Mouse (Mus musculus) kidney, postnatal 14 days (tissue): Measurements from ENCODE around the gene Timp1.

Experiments
- DNase-seq: peaks from one replicate; pipeline ENCODE4 v3.0.0; 2022; ENCODE audit warnings: mixed read lengths

The Timp1 gene

DNA sequence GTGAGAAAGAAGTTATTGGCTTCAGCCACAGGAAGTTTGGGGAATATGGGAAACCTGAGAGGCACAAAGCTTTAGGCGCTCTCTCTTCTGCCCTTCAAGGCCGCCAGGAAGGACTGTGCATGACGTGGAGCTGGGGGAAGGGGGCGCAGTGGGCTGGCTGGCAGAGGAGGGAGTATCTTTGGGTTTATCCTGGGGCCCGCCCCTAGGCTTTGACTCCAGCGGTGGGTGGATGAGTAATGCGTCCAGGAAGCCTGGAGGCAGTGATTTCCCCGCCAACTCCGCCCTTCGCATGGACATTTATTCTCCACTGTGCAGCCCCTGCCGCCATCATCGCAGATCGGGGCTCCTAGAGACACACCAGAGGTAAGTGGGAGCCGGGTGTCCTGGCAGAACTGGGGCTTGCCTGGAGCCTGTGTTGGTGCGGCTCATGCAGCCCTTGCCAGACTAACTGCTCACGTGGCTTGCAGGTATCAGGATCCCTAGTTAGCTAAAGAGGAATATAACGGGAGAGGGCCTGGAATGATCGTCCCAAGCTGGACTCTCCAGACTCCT is at the start of gene Timp1:
TSS of gene Timp1 (plus strand) at position 205 of the 552 bp plus-strand sequence.
- DNase-seq, result peak; percentile 42

DNA sequence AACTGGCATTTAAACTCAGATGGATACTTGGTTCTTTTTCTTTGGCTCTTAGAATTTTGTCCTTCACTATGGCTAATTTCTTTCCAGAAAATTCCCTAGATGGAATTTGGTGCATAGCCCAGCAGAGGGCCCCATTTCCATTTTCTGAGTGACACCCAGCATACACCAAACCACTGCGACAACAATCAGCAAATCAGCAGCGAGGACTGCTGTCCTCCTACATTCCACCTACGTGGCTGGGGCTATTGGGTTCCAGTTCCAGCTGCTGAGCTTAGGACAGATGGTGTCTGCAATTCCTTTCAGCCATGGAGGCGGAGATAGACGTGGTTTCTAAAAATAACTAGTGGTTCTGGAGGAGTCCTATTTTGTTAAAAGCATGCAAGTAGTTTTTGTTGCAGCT is 41.0 kb upstream of the Timp1 start:
- peak; percentile 71 for DNase-seq

DNA sequence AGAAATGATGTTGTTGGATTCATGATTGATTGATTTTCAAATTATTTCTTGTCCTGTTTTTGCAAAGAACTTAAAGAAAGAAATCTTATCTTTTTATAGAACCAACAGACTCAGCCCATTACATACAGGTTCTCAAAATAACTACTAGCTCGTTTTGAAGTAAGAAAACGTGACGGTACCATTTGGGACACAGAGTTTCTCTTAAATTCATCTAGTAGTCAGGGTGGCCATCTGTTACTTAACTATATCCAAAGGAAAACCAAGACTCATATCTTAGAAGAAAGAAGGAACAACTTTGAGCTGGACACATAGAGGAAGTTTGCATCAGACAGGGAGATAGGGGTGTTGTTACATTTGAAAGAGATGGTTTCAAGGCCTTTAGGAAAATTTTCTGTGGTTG is 22.7 kb upstream of the Timp1 start:
- no peak for DNase-seq

DNA sequence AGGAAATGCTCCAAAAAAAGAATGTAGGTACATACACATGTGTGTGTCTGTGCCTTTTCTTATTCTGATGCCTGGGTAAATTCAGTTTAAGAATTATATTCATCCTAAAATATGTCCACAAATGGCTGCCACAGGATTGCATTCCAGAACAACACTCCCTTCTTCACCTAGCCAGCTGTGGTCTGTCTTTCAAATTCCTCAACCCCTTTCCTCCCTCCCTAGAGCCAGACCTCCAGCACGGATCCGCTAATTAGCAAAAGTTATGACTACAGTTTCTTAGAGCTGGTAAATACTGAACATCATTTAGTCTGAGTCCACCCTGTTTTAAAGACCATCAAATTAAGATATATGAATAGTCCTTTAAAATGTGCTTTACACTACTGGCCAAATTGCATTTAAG is 22.1 kb upstream of the Timp1 start:
- no peak for DNase-seq

DNA sequence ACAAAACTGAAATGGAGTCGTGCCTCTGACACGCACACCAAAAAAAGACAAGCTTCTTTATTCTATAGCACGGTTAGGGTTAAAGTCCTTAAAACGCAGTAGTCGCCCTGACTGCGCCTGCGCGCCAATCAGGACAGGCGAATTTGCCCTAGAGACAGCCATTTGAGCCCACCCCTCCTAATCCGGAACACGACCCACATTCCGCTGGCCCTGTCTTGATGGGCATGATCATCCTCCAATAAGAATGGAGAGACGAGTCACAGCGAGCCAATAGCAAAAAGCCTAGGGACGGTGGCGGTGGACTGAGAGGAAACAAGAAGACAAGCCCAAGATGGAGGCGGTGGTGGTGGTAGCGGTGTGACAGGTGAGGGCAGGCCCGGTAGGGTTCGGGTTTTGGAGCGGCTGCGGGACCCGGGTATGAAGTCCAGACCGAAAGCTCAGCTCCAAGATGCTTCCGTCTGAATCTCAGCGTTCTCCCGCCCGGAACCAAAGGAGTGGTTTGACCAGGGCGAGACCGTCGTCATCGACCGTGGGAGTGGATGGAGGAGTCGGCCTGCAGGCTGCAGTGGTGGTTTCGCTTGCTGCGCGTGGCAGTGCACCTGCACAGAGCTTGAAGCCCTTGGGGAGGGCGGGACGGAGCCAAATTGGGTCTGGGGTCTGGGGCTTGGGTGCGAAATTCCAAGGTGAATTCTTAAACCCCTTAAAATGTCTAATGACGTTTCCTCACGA is 21.5 kb upstream of the Timp1 start:
- DNase-seq, result peak; percentile 94

DNA sequence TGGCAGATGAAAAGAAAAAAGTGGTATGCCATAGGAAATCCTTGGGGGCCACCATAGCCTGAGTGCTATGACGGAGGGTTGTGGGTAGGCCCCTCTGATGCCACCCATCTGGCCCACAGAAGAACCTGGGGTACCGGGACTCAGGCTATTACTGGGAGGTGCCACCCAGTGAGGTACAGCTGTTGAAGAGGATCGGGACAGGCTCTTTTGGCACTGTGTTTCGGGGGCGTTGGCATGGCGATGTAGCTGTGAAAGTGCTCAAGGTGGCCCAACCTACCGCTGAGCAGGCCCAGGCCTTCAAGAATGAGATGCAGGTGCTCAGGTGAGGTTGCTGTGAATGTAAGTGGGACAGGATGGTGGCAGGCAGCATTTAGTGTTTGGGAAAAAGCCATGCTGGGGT is 16.2 kb upstream of the Timp1 start:
- no peak for DNase-seq

DNA sequence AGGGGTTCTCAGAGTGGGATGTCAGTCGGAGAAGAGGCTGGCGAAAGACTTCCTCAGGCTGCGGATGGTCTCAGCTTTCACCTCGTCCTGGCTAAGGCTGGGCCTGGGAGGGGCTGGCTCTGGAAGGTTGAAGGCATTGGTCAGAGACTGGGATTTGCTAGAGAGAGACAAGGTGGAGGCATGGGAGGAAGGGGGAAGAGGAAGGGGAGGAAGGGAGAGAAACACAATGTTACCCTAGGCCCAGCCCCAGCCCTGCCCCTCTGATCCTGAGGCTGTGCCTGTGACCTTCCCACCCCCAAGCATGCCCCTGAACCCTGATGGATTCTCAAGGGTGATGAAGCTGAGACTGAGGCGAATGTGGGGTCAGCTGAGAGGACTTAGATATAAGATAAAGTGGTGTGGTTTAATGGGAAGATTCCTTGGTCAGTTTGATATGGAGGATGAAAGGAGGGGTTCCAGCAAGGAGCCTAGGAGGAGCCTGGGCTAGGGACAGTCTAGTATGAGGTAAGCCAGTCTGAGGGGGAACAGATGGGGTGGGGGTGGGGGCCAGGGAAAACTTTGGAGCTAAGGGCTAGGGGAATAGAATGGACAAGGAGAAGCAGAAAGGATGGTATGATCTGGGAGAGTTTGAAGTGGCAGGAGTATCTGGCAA is 8.4 kb upstream of the Timp1 start:
- DNase-seq, result no peak

DNA sequence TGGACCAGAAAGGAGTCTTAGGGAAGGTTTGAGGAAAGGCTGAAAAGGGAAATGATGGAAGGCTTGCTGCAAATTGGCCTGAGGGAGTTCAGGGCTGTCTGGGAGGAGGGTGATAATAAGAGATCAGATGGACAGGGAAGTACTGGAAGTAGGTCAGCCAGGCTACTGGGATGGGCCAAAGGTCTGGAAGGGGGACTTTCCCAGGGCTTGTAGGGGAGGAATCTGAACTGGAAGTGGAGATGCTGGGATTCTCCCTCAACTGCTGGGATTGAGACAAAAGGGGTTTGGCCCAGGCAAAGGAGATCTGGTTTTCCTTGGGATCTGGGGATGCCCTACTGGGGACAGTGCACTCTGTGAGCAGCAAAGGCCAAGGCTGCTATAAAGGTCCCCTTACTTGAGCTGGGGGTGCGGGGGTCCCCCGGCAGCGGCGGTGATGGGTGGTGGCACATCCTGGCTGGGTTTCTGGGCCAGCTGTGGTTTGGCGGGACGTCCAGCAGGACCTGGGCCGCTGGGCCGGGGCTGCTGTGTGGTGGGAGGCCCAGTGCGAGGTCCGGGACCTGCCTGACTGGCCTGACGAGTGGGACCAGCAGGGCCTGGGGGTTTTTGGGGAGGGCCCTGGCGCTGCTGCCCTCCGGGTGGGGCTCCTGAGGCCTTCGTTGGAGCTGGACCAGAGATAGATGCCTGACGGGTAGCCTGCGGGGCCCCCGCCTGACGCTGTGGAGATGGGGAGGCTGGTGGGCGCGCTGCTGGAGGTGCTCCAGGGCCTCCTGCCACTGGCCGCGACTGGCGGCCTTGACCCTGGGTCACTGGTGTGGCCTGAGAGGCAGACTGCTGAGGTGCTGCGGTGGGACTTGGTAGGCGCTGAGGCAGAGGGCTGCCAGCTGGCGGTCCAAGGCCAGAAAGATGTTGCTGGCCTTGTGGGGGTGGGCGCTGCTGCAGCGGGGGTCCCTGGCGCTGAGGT is 7.6 kb upstream of the Timp1 start:
- peak; percentile 3 for DNase-seq

DNA sequence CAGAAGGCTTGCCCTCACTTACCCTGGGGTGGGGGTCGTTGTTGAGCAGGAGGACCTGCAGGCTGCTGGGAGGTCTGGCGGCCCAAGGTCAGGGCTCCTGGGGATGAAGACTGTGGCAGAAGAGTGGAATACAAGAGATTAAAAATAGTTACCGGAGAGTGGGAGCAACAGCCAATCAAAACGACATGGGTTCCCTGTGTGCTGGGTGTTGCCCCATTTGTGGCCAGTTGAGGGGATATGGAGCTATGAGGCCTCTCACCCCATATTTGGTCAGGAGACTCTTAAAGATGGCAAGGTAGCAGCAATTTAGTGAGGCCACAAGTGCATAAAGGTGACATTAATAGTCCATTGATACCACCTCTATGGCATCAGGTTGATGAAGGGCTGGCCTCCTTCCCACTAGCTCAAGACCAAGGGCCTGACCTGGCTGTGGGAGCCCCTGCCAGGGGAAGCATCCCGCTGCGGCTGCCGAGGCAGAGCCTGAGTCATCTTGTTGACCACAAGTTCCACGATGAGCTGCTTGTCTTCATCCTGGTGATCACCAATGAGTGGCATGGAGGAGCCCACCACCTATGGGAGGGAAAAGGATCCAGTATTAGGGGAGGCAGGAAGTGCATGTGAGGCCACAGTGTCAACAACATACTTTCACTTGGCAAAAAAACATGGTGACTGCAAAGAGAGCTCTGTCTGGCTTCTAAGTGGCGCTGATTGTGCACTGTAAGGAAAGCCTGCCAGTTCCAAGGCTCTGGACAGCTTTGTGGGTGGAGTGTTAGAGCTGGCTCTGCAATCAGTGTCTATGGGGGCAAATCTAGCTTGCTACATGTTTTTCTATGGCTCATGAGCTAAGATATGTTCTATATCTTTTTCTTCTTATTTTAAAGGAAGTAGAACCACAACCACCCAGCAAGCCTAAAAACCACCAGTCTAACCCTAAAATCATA is 6.5 kb upstream of the Timp1 start:
- DNase-seq, result no peak

DNA sequence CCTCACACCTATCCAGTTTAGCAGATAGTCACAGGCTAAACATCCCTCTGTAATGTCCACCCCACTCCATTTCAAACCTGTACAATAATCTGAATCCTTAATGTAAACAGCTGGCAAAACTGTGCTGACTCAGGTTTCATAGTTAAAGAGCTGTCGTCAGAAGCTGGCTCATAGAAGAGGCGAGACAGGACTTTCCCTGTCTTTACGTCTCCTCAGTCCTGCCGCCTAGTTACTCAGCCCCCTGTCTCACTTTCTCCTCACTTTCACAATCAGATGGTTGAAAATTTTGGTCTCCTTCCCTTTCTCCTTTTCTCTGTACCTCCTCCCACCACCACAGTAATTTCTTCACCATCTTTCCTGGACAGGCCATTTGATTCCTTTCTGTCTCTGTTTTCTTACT is 1.9 kb upstream of the Timp1 start:
- no peak for DNase-seq

DNA sequence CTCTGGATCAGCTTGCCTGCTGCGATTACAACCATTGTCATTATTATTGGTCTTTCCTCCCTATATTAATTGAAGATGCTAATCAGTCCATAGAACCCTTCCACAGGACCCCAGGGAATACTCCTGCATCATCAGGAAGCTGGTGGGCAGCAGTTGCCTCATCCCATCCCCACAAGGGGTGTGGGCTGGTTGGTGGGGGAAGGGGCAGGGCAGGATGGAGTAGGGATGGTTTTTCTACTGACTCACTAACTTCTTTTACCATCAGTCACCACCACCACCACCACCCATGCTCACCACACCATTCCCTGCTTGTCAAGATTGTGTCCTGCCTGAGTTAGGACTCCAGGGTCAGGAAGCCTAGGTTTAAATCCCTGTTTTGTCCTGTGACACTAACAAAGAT is 763 bp upstream of the Timp1 start:
- no peak for DNase-seq

DNA sequence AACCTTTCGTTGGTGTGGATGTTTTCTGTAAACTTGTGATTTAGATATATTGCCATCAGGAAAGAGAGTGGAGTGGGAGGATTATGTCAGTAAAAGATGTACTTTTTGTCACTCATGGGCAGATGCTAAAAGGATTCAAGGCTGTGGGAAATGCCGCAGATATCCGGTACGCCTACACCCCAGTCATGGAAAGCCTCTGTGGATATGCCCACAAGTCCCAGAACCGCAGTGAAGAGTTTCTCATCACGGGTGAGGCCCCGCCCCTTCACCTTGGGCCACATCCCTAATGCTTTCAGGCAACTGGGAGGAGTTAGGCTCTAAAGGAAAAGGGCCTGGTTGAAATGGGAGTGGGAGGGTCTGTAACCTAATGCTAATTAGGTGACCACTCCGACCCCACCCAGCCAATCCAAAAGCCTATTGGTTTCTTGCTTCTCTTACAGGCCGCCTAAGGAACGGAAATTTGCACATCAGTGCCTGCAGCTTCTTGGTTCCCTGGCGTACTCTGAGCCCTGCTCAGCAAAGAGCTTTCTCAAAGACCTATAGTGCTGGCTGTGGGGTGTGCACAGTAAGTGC is 3.0 kb downstream of the Timp1 start:
- DNase-seq, result no peak

DNA sequence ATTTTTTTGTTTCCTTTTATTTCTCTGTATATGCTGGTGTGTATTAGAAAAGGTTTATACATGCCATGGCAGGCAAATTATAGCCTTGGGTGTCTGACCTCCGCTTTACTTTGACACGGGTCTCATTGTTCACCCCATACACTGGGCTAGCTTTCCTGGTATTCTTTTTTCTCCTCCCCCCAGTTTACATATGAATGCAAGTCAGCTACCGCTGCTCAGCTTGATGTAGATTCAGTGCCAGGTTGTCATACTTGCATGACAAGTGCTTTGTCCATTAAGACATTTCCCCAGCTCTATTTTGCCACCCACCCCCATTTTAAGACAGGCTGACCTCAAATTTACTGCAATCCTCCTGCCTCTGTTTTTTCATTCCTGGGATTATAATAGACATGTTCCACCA is 5.3 kb downstream of the Timp1 start:
- no peak for DNase-seq

DNA sequence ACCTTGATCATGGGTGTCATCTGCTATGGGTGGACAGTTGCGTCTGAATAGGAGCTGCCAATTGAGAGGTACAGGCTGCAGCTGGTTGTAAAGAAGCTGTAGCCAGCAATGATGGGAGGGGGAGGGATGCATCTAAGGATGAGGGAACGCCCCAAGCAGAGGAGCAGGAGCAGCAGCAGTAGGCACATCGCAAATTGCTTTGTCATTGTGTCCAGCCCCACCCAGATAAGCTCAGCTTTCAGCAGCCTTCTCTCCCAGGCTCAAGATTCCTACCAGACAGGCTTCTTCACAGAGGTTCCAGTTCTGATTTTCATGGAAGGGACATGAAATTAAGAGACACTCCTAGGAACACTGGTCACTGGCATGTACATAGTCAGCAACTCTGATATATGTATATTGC is 40.1 kb downstream of the Timp1 start:
- no peak for DNase-seq

DNA sequence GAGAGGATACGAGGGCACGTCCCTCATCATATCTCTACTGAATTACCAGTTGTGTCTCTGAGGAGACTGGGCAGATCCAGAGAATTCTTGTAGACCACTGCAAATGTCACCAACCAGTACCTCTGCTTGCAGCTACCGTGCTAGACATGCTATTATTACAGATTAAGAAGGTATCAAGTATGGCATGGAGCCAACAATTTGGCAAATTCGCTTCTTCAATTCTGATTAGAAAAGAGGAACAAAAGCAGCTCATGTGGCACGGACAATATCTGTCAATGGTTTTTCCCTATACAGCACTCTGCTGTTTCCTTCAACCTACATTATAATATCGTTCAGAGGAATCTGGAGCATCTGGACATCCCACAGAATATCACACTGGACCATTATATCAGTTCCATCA is 43.8 kb downstream of the Timp1 start:
- DNase-seq, result no peak

DNA sequence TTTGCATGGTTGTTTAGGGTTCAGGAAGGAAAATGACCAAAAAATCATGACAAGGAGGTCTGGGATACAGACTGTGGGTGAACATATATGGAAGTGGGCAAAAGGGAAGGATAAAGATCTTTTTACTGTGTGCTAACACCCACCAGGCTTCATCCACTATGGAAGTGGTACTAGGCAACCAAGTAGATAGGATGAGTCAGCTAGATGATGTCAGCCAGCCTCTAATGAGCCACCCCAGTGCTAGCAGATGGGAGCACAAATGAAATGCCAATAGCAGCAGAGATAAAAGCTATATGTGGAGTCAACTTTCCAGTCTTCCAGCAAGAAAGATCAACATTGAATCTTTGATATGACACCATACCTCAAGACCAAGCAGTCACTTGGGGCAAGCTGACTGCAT is 45.1 kb downstream of the Timp1 start:
- DNase-seq, result no peak

DNA sequence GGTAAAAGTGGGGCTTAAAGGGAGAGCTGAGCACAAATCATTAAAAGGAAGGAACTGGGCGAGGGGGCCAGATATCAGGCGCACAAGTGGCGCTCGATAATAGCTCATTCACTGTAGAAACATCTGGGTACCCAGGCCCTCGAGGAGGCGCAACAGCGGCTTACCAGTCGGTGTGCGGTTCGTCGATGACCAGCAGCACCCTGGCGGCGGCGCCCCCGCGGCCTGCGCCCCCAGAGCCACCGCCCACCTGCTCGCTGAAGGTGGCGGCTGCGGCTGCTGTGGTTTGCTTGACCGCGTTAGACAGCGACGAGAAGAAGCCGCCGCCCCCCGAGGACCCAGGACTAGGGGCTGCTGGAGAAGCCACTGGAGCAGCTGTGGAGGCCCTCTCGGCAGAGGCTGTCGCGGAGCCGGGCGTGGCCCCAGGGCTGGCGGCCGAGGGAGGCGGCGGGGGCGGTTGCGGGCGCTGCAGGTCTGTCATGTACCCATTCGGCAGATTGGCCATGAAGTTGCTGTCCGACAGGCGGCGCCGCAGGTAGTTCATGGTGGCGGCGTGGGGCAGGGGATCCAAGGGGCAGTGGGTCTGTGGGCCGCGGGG is 50.4 kb downstream of the Timp1 start:
- no peak for DNase-seq

DNA sequence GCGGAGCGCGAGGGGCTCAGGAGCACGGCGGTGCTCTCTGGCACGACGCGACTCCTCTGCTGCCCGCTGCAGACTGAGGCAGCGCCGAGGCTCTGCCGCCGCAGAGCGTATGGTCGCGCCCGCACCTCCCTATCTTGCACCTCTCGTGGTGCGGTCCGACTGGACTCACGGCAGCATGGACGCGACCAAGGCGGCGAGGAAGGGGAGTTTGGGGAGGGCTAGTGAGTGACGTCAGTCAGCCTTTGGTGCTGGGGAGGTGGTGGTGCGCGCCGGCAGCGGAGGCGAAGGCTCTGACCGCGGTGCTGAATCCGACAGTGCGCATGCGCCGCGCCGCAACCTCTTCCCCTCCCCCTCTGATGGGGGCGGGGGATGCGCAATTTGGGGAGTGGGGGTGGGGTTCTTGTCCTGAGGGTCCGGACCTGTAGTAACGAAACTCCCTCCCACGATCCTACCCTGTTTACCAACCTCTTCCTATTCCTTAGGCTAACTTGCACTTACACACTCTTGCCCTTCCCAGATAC is 50.9 kb downstream of the Timp1 start, which contains the start of gene Syn1:
TSS of gene Syn1 (minus strand) at position 161 of the 521 bp plus-strand sequence.
- DNase-seq, result peak; percentile 83

DNA sequence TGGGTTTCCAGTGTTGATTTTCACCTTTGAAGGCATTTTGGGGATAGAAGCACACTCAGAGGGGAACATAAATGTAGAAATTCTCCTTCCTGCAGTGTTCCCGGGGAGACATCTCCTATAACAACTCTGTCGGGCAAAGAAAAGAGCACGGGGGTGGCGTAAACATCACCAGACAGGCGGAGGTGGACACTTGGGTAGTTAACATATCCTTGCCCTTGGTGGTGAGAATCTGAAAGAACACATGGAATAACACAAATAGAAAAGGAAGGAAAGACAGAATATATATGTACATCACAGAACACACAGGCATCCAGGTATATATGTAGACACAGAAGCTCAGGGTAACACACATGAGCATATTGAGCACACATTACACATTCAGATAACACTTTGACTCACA is 51.4 kb downstream of the Timp1 start:
- no peak for DNase-seq

DNA sequence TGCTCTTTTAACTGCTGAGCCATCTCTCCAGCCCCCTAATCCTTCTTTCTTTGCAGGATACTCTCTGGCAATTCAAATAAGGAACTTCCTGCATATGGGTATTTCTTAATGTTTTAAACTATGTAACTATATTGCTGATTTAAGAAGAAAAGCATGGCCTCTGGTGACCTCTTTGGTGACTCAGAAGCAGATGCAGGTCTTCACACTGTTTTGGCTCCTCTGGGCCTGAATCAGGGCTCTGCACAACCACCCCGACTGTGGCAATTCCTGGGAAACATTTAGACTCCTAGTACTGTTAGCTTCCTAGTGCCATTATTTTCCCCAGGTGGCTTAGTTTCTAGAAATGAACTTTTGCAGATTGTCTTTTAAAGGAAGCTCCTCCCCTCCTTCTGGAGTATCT is 53.5 kb downstream of the Timp1 start:
- DNase-seq, result no peak
